Mouse (Mus musculus): ENCODE results near the gene Cdk11b.

GRCm38 (mm10) chr4:155653451-155654182 is 29.0 kb downstream of the Cdk11b start:
- TF ChIP-seq CTCF (IDR thresholded peaks at IDR 0.05; ENCODE audit: low read depth, low read length) (no peak), POLR2A (IDR thresholded peaks at IDR 0.05; ENCODE audit: insufficient read depth, low read length) (no peak)
